Mouse (Mus musculus) frontal cortex, postnatal 25 days (tissue): ENCODE results near the gene Btnl2.

Experiments
- DNase-seq, 2 experiments: peaks; one replicate each; pipeline ENCODE4 v3.0.0; 2022; ENCODE audit warnings: low spot score in 2 of 2

Btnl2 gene

DNA sequence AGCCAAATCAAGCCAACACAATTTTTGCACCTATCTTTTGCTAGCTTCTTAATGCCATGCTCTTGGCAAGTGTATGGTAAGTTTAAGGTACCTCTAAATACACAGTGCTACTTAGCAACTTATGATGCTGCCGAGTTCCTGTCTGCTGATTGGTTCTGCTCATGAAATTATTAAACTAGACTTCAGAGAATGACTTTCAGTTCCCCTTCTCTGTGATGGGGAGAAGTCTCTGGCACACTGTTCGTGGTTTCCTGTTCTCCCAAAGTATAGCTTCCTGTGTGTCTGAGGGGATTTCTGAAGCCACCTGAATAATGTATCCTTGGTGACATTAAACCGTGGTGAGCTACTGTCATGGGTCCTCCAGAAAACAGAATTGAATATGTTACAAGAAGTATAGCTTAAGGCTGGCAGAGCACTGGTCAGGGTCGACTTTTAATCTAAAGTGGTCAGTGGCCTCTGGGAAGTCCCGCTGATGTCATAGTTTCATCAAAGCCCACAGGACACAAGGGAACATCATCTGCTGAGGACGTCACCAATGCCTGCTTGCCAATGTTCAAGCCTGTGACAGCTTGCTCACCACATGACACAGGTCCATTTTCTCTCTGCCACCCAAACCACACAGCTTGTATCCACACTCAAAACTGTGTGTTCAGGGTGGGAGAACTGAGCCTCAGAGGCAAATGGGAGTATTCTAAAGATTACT is 6.9 kb upstream of the Btnl2 start:
- DNase-seq: peak; percentile 44 to 48

- DNase-seq: peak; percentile 71 to 75
Measured at GRCm38 (mm10) chr17:34349429-34349828, 5.2 kb upstream of the Btnl2 start.

DNA sequence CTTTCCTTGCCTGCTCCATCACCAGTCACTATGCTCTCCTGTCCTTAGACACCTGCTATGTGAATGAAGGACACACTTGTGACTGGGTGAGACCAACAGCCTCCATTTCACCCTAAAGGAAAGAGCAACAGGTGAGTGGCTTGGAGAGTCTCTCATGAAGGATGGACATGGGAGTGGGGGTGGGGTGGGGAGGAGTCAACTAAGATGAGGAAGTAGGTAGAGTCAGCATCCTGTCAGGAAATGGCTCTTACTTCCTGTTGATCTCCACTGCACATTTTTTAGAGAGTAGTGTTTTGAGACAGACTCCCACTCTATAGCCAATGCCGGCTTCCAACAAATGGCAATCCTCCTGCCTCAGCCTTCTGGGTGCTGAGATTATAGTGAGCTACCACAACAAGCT is 318 bp downstream of the Btnl2 start:
- no peak for DNase-seq

DNA sequence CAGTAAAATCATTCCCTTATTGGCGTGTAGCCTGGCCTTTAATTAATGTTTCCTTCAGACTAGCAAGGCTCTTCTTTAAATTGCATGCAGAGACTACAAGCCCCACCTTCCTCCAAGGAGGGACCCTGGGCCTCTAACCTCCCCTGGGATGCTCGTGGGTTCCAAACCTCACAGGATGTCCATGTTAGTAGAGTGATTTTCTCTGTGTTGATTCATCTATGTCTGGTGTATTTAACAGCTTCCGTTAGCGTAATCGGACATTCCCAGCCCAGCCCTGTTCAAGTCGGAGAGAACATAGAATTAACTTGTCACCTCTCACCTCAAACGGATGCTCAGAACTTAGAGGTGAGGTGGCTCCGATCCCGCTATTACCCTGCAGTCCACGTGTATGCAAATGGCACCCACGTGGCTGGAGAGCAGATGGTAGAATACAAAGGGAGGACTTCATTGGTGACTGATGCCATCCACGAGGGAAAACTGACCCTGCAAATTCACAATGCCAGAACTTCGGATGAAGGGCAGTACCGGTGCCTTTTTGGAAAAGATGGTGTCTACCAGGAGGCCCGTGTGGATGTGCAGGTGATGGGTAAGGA is 8.4 kb downstream of the Btnl2 start:
- no peak for DNase-seq

GRCm38 (mm10) chr17:34363676-34364310 is 9.2 kb downstream of the Btnl2 start:
- no peak for DNase-seq

GRCm38 (mm10) chr17:34365031-34365430 is 10.4 kb downstream of the Btnl2 start:
- DNase-seq: no peak

DNA sequence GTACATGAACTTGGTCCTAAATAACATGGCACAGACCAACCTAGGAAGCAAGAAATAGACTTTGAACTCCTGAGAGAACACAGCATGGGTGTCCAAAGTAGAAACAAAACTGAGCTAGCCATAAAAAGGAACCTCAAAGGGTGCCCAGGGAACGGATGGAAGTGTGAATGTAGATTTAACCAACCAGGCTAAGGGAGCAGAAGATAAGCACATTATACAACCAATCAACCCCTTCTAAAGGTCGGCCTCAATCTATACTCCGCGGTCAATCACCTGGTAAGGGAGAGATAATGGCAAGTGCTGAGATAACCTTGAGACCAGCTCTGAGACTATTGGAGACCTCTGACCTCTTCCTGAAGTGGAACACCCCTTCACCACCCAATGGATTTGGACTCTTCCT is 15.9 kb downstream of the Btnl2 start:
- DNase-seq: no peak

- no peak for DNase-seq
Measured at GRCm38 (mm10) chr17:34373055-34373709, 18.6 kb downstream of the Btnl2 start.

DNA sequence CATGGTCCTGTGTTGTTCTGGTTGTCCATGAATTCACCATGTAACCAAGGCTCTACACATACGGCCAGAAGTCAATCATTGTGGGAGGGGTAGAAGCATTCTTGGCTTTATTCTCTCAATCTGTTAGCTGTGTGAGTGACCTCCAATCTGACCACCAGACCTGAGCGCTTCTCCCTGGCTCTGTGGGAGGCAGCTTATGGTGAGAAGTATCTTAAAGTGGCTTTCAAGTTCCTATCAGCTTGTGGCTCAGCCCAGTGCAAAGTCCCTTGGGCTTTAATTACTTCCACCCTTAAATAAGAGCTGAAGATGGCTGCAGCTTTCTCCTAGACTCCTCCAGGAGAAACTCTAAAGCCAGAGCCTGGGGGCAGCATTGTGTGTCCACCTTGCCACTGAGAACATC is 22.2 kb downstream of the Btnl2 start, which contains the start of gene Btnl1:
Gene Btnl1 (plus strand): TSS at position 286 of the 400 bp plus-strand sequence.
- no peak for DNase-seq

- DNase-seq: no peak
Measured at GRCm38 (mm10) chr17:34377450-34378209, 23.0 kb downstream of the Btnl2 start.

GRCm38 (mm10) chr17:34378716-34379115 is 24.1 kb downstream of the Btnl2 start:
- DNase-seq: no peak

- DNase-seq: no peak
Measured at GRCm38 (mm10) chr17:34379451-34379850, 24.8 kb downstream of the Btnl2 start.

DNA sequence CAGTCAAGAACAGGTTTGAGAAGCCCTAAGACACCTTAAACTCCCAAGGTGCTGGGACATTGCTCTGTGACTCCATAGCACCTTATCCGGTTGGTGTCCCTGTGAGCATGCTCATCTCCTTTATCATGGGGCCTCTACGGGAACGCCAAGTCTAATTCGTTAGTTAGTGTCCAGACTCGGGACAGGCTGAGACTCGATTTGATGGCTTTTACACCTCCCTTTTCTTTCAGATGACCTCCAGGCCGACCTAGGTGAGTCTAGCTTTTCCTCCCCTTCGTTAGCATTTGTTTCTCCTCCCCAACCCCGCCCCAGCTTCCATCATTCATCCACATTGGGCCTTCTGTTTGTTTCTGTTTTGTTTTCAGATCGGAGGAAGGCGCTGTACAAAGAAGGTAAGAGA is 27.3 kb downstream of the Btnl2 start:
- DNase-seq: no peak

- no peak for DNase-seq
Measured at GRCm38 (mm10) chr17:34383212-34383611, 28.6 kb downstream of the Btnl2 start.

DNA sequence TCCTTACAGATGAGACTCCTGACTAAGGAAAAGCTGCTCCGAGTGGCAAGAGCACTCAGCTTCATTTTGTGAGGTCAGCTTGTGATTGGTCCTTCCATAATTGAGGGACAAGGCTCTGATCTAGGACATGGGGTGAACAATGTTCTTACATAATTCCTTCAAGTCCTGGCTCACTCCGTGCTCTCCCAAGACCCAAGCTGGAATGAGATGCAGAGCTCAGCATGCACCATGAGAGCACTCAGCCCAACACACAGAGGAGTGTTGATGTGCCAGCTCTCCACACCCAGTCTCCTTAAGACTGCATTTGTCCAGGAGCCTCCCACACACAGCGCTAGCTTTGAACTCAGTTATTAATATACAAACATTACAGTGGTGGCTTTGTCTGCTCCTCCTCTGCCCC is 30.1 kb downstream of the Btnl2 start:
- DNase-seq: no peak

GRCm38 (mm10) chr17:34386656-34387055 is 32.0 kb downstream of the Btnl2 start:
- DNase-seq: no peak

DNA sequence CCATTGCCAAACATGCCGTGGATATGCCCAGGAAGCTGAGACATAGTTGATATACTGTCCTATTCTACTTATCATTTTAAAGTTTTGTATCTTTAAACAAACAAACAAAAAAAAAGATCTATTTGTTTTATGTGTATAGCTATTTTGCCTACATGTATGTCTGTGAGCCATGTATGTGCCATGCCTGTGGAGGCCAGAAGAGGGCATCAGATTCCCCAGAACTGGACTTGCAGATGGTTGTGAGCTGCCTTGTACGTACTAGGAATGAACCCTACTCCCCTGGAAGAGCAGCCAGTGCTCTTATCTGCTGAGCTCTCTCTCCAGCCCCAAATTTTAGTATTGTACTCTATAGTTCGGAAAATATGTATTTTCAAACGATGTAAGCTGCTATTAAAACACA is 33.9 kb downstream of the Btnl2 start:
- DNase-seq: no peak

DNA sequence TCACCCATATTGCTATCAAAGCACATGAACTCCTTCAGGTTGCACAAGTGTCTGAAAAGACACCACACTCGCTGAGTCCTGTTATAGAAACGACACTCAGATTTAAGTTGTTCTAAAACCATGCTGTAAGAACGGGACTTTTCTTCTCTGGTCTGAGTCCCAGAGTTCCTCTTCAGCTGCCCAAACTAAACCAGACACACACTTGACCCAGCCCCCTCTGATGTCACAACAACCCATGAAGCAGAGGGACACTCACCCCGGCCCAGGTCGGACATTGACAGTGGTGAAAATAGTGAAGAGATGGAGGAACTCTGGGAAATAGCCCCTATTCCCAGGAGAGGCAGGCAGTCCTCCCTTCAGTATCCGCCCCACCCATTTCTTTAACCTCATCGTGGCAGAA is 36.9 kb downstream of the Btnl2 start:
- DNase-seq: no peak

DNA sequence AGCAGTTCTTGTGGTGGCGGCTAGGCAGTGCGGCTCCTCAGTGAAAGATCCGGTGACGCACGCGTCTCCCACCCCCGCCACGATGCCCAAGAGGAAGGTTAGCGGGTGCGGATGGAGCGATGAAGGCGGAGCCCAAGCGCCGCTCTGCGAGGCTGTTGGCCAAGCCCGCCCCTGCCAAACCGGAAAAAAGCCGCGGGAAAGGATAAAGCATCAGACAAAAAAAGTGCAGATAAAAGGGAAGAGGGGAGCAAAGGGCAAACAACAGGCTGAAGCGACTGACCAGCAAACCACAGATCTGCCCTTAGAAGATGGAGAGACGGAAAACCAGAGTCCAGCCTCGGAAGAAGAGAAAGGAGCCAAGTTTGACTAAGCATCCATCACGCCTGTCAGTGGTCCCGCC is 37.7 kb downstream of the Btnl2 start:
- DNase-seq: no peak

DNA sequence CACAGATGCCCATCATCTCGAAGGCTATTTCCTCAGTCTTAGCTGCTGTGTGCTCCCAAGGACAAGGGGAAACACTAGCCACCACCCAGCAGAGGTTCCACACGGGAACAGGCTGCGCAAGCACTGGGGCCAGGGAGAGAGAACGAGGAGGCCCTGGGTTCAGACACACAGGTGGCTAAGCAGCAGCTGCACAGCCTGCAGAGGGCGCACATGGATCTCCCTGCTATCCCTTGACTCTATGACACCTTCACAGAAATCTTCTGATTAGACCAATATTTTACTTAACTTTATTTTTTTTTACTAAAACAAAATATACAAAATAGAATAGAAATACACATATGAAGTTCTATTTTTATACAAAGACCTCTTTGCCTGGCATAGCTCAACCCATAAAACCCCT is 42.7 kb downstream of the Btnl2 start:
- no peak for DNase-seq

DNA sequence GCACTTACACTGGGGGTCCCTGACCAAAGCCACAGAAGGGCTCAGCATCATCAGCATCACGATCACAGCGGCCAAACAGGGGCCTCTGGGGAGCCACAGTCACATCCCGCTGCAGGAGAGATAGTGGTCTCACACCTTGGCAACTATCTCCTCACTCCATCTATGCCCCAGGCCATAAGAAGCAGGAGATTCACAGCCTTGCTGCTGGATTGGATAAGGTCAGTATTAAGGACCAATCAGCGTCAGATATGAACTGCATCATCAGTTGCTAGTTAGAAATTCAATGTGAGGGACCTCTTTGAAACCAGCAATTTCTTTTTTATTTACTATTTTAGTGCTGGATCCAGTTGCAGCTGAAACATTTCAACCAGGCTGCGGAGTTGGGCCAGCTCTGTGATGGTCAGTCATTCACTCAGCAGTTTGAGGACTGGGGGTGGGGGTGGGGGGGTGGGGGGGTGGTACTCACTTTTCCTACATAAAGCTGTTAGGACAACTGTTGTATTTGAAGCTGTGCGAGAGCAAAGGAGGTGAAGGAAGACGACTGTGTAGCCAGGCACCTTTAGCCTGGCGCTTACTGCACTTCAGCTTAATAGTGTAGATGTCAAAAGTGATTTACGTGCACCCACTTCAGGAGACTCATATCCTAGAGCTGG is 43.6 kb downstream of the Btnl2 start:
- DNase-seq: peak in 1 of 2 experiments; percentile 36
